Mouse (Mus musculus) testis, postnatal 14 days (tissue): ENCODE data around the gene Cela1.

Experiments used
- DNase-seq: peaks from one replicate; pipeline ENCODE4 v3.0.0; 2021; ENCODE audit warnings: low spot score

The Cela1 gene

GRCm38 (mm10) chr15:100635851-100636645 is 51.7 kb downstream of the Cela1 start:
- DNase-seq, result no peak

DNA sequence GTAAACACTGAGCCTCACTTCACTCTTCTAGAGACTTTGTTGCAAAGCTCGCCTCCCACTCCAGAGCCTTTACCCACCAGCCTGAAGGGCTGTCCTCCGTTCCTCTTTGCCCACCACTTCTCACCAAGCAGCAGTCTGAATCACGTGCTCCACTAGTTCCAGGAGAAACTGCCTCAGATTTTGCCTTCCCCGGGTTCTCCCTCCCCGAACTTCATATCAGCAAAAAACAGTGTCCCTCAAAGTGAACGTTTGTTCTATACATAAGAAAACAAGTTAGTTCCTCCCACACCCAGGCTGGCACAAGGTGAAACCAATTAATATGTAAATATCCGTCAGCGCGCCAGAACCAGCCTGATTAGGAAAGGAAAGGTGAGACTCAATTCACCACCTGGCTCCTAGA is 52.5 kb downstream of the Cela1 start:
- DNase-seq, result peak; percentile 68

DNA sequence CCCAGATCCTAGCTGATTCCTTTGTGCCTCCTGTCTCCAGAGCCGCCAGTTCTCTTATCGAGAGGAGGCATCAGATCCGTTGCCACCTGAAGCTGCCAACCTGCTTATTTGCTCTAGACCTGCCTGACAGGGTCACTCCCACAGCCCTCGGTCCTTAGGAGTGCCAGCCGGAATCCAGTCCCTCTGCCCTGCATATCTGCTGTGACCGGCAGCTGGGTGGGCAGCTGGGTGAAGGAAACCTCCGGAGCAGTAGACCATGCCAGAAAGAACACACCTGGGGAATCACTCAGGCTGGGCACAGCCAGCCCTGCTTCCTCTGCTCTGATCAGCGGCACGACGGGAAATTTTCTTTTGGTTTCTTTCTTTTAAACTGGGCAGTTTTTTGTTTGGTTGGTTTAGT is 54.4 kb downstream of the Cela1 start:
- DNase-seq, result no peak

GRCm38 (mm10) chr15:100632323-100632722 is 55.4 kb downstream of the Cela1 start:
- no peak for DNase-seq

GRCm38 (mm10) chr15:100631454-100632170 is 56.1 kb downstream of the Cela1 start:
- DNase-seq, result no peak

DNA sequence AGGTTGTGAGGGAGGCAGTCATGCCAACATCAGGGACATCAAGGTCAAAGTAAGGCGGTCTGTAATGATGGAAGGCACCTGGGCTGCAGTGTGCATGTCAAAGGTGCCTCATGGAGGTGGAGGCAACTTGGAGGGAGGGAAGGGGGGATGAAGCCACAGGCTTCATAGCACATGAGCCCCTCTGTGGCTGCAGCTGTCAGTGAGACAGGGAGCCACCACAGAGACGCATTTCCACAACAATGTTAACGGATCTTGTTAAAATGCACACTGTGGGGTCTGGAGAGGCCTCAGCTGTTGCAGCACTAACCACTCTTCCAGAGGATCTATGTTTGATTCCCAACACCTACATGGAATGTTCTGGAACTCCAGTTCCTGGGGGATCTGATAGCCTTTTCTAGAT is 57.6 kb downstream of the Cela1 start:
- no peak for DNase-seq

GRCm38 (mm10) chr15:100628797-100629196 is 58.9 kb downstream of the Cela1 start:
- DNase-seq, result no peak

DNA sequence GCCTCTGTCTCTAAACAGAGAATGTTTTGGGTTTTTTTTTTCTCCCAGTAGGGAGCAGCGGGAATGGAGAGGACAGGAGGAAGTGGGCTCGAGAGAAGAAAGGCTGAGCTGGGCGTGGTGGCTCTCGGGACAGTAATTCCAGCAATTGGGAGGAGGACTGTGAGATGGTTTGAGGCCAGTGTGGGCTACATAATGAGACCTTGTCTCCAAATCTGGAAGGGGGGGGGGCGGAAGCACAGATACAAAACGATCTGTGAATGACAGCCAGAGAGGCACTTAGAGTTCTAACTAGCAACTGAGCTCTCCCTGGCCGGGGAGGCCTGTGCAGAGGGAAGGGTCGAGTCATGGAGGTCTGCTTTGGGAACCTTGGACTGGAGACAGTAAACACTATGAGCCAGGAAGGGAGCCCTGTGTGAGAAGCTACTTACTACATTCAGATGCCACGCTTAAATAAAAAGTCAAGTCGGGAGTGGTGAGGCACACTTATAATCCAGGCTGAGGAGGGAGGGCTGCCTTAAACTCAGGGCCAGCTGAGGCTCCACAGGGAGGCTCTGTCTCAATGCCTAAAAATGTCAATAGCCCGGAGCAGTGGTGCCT is 59.8 kb downstream of the Cela1 start:
- DNase-seq, result no peak

DNA sequence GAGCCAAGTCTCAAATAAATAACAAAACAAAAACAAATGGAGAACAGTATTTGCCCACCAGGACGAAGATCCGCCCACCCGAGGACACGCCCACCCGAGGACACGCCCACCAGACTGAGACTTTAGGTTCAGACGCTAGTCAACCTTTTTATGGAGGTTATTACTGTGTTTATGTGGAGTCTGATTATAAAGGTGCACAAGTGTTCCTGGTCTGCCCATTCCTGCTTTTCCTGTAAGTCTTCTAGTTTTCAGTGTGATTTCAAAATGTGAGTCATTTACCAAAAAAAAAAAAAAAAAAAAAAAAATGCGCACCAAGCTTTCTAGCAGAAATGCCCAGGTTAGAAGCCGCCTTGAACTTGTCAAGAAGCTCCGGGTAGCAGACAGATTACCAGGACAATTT is 60.4 kb downstream of the Cela1 start:
- no peak for DNase-seq

- DNase-seq, result no peak
Observed at GRCm38 (mm10) chr15:100624435-100624834, 63.3 kb downstream of the Cela1 start.
